In the genomic region with DNA sequence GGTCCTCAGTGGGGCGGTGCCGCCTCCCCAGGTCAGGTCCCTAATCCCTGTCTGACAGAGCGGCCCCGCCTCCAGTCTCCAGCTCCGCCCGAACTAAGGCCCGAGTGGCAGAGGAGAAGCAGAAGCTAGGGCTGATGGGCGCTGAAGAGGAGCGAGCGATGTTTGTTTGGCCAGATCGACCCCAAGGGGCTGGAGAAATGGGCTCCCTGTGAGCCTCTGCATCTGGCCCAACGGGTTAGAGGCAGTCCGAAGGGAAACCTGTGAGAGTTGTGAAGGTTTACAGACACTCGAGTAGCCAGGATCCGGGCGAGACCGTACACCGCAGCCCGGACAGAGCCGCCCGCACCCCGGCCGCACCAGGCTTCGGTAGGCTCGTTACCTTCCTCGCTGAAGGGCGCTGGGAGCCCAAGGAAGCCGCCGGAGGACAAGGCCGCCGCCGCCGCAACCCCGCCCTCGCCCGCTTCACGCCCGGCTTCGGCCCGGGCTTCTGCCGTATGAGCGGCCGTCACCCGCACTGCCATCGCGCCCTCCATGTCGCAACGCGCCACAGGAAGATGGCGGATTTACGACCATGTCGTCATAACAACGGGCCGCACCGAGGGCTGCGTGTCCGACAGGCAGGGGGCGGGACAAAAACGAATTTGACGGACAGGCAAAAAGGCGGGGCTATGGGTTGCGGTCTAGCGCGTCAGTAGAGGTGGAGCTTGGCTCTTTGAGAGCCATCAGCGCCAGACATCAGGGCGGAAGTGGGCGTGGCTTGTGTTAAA, we compare ENCODE assay signal across 8 mouse cellular contexts. TPM values are rescaled to one million over a fixed set of nuclear protein-coding genes. Genes with fewer than 3 reads are reported as not detected.
DNase-seq lines count a peak whose midpoint lies in the region; ATAC-seq and TF ChIP-seq lines count a peak whose summit lies in the region.

No protein-coding gene starts in this region.

- peak overlapping the region; percentile 80 for H3ac ChIP-seq in C2C12 (ENCODE audit: control insufficient read depth, insufficient read length, low read depth)

- TF ChIP-seq POLR2A in brain, embryonic 14.5 days (IDR thresholded peaks at IDR 0.05; ENCODE audit: borderline replicate concordance, extremely low read depth, insufficient read depth, insufficient read length, poor library complexity, severe bottlenecking): peak; percentile 97

- peak overlapping the region; percentile 88 for H3K9ac ChIP-seq in heart, embryonic 12.5 days
- peak overlapping the region; percentile 87 for H3K9ac ChIP-seq in kidney, postnatal 0 days (ENCODE audit: low read depth, low read length)
- H3K9ac ChIP-seq in liver, embryonic 11.5 days (ENCODE audit: low read depth, low read length): peak overlapping the region; percentile 98
- H3K9ac ChIP-seq in stomach, embryonic 14.5 days (replicated peaks; ENCODE audit: low read depth, low read length): peak overlapping the region; percentile 95

- H3K9me3 ChIP-seq in erythroblast, embryonic 14.5 days (ENCODE audit: control insufficient read depth, low read length): no peaks in the 10 kb centered on the region
- H3K9me3 ChIP-seq in heart, embryonic 12.5 days (replicated peaks): no peaks in the 10 kb centered on the region
- no peaks in the 10 kb centered on the region for H3K9me3 ChIP-seq in kidney, postnatal 0 days (replicated peaks; ENCODE audit: low read length)
- H3K9me3 ChIP-seq in liver, embryonic 11.5 days (ENCODE audit: control insufficient read depth, low read length): no peaks in the 10 kb centered on the region
- no peaks in the 10 kb centered on the region for H3K9me3 ChIP-seq in stomach, embryonic 14.5 days (ENCODE audit: control insufficient read depth, low read depth, low read length)

- ATAC-seq in heart, embryonic 12.5 days (ENCODE audit: insufficient number of reproducible peaks, low FRiP score): peak; percentile 94
- ATAC-seq in kidney, postnatal 0 days (replicated peaks; ENCODE audit: low FRiP score, low read depth): peak; percentile 93
- ATAC-seq in liver, embryonic 11.5 days (replicated peaks; ENCODE audit: low FRiP score): peak; percentile 94
- ATAC-seq in stomach, embryonic 14.5 days (ENCODE audit: insufficient number of reproducible peaks, insufficient read depth, low FRiP score, low read depth): peak; percentile 95

- peaks cover 19% of the 10 kb centered on the region for H3K79me3 ChIP-seq in C2C12 (ENCODE audit: low read depth)

- TF ChIP-seq CTCF in C2C12 (IDR thresholded peaks at IDR 0.05; ENCODE audit: control insufficient read depth, insufficient read depth, insufficient read length): no peak
- TF ChIP-seq CTCF in brain, embryonic 14.5 days (IDR thresholded peaks at IDR 0.05; ENCODE audit: borderline replicate concordance, extremely low read depth, insufficient read depth, insufficient read length): no peak
- peak; percentile 48; the same call in 1 of the 2 replicates for TF ChIP-seq CTCF in kidney, postnatal 0 days (IDR thresholded peaks at IDR 0.05; ENCODE audit: low read depth)

- peaks cover 54% of the 10 kb centered on the region for H3K4me1 ChIP-seq in erythroblast, embryonic 14.5 days (ENCODE audit: control insufficient read depth)
- H3K4me1 ChIP-seq in heart, embryonic 12.5 days (replicated peaks): peaks cover 13% of the 10 kb centered on the region
- 0 out of 2 replicates have a peak, but pooled peaks cover 8% of the 10 kb centered on the region for H3K4me1 ChIP-seq in kidney, postnatal 0 days (replicated peaks; ENCODE audit: insufficient read depth, low read length)
- peaks cover 11% of the 10 kb centered on the region for H3K4me1 ChIP-seq in liver, embryonic 11.5 days (replicated peaks; ENCODE audit: control insufficient read depth, insufficient read depth, low read length)
- H3K4me1 ChIP-seq in stomach, embryonic 14.5 days (ENCODE audit: control insufficient read depth, insufficient read depth, low read length): peaks cover 10% of the 10 kb centered on the region; the same call in 1 of the 2 replicates

- peak overlapping the region; percentile 76 for H3K4me2 ChIP-seq in heart, embryonic 12.5 days
- H3K4me2 ChIP-seq in kidney, postnatal 0 days (ENCODE audit: low read length): peak overlapping the region; percentile 69
- peak overlapping the region; percentile 90 for H3K4me2 ChIP-seq in liver, embryonic 11.5 days
- H3K4me2 ChIP-seq in stomach, embryonic 14.5 days (replicated peaks; ENCODE audit: low read depth, low read length): peak overlapping the region; percentile 73

- DNase-seq in brain, embryonic 14.5 days (ENCODE audit: low read depth): peak; percentile 100
- DNase-seq in kidney, postnatal 0 days (ENCODE audit: low spot score): peak; percentile 100
- peak; percentile 98 for DNase-seq in liver, embryonic 11.5 days (ENCODE audit: low spot score)
- DNase-seq in naive thymus-derived CD4-positive, alpha-beta T cell, adult 2 months (ENCODE audit: low read depth): peak; percentile 99

- H3K27ac ChIP-seq in heart, embryonic 12.5 days (ENCODE audit: poor library complexity, severe bottlenecking): peak overlapping the region; percentile 96
- H3K27ac ChIP-seq in kidney, postnatal 0 days: peak overlapping the region; percentile 99
- H3K27ac ChIP-seq in liver, embryonic 11.5 days (ENCODE audit: low read depth, low read length): peak overlapping the region; percentile 99
- peak overlapping the region; percentile 98 for H3K27ac ChIP-seq in stomach, embryonic 14.5 days (ENCODE audit: low read length)

- H3K36me3 ChIP-seq in C2C12 (ENCODE audit: control insufficient read depth, insufficient read depth): peaks cover 14% of the 10 kb centered on the region
- H3K36me3 ChIP-seq in erythroblast, embryonic 14.5 days (ENCODE audit: control insufficient read depth): peaks cover 65% of the 10 kb centered on the region
- peaks cover 16% of the 10 kb centered on the region for H3K36me3 ChIP-seq in heart, embryonic 12.5 days
- H3K36me3 ChIP-seq in kidney, postnatal 0 days (ENCODE audit: insufficient read depth, low read length): peaks cover 2% of the 10 kb centered on the region; the same call in 1 of the 2 replicates
- peaks cover 11% of the 10 kb centered on the region for H3K36me3 ChIP-seq in liver, embryonic 11.5 days (ENCODE audit: control insufficient read depth, insufficient read depth, low read length)
- peaks cover 14% of the 10 kb centered on the region for H3K36me3 ChIP-seq in stomach, embryonic 14.5 days (ENCODE audit: control insufficient read depth, insufficient read depth, low read length)

- no peaks in the 10 kb centered on the region for H3K27me3 ChIP-seq in C2C12 (ENCODE audit: control insufficient read depth, insufficient read depth, insufficient read length)
- no peaks in the 10 kb centered on the region for H3K27me3 ChIP-seq in erythroblast, embryonic 14.5 days (ENCODE audit: control insufficient read depth)
- no peaks in the 10 kb centered on the region for H3K27me3 ChIP-seq in heart, embryonic 12.5 days (replicated peaks)
- H3K27me3 ChIP-seq in kidney, postnatal 0 days (ENCODE audit: insufficient read depth, low read length): no peaks in the 10 kb centered on the region
- H3K27me3 ChIP-seq in liver, embryonic 11.5 days (replicated peaks; ENCODE audit: control insufficient read depth, insufficient read depth, low read length): no peaks in the 10 kb centered on the region
- no peaks in the 10 kb centered on the region for H3K27me3 ChIP-seq in stomach, embryonic 14.5 days (ENCODE audit: control insufficient read depth, insufficient read depth, low read length)

- H3K4me3 ChIP-seq in C2C12 (ENCODE audit: insufficient read depth, poor library complexity, severe bottlenecking): peak overlapping the region; percentile 79
- peak overlapping the region; percentile 78 for H3K4me3 ChIP-seq in erythroblast, embryonic 14.5 days (replicated peaks)
- peak overlapping the region; percentile 79 for H3K4me3 ChIP-seq in heart, embryonic 12.5 days
- H3K4me3 ChIP-seq in kidney, postnatal 0 days (replicated peaks; ENCODE audit: low read depth, low read length): peak overlapping the region; percentile 89
- H3K4me3 ChIP-seq in liver, embryonic 11.5 days (ENCODE audit: low read depth, low read length): peak overlapping the region; percentile 86
- peak overlapping the region; percentile 77 for H3K4me3 ChIP-seq in stomach, embryonic 14.5 days (ENCODE audit: low read depth, low read length)

- H3K79me2 ChIP-seq in C2C12 (ENCODE audit: control insufficient read depth, insufficient read depth): peaks cover 43% of the 10 kb centered on the region

- whole genome bisulfite sequencing in heart, embryonic 12.5 days: under 1% methylated on average over 67 of the region's 67 CpGs
- WGBS in kidney, postnatal 0 days: under 1% methylated on average over 63 of the region's 67 CpGs
- under 1% methylated on average over 67 of the region's 67 CpGs for WGBS in liver, embryonic 11.5 days
- WGBS in stomach, embryonic 14.5 days: under 1% methylated on average over 61 of the region's 67 CpGs

RNA-seq across cellular contexts. Expression of gene Dnase1l2, which starts 12.0 kb away (rescaled TPM):
- 0.68 TPM for polyA plus RNA-seq in C2C12 (2012; fragmentation: generic; extraction: Trizol)
- 27.1 and 34.3 TPM in 2 replicates for polyA plus RNA-seq in brain, embryonic 14.5 days (2012; rRNA removed)
- polyA plus RNA-seq in erythroblast, embryonic 14.5 days (2012): 0.15 TPM in 1 of 2 replicates, not detected in the other
- polyA plus RNA-seq in heart, embryonic 12.5 days (2016; fragmentation: Nextera tagmentation; extraction: Ambion mirVana): 2.3 and 2.4 TPM in 2 replicates
- polyA plus RNA-seq in kidney, postnatal 0 days (2015; fragmentation: Nextera tagmentation; extraction: Ambion mirVana): 3.8 and 4.1 TPM in 2 replicates
- polyA plus RNA-seq in liver, embryonic 11.5 days (2014; fragmentation: Nextera tagmentation; extraction: Ambion mirVana): 1.1 and 1.3 TPM in 2 replicates
- polyA plus RNA-seq in stomach, embryonic 14.5 days (2014; fragmentation: Nextera tagmentation; extraction: Ambion mirVana): 2.6 and 3.1 TPM in 2 replicates

RNA-seq across cellular contexts. Expression of gene E4f1, which starts 15.2 kb away (rescaled TPM):
- 13.1 TPM for polyA plus RNA-seq in C2C12 (2012; fragmentation: generic; extraction: Trizol)
- 89.5 and 99.5 TPM in 2 replicates for polyA plus RNA-seq in brain, embryonic 14.5 days (2012; rRNA removed)
- 6.2 and 7.3 TPM in 2 replicates for polyA plus RNA-seq in erythroblast, embryonic 14.5 days (2012)
- 22.2 and 22.5 TPM in 2 replicates for polyA plus RNA-seq in heart, embryonic 12.5 days (2016; fragmentation: Nextera tagmentation; extraction: Ambion mirVana)
- polyA plus RNA-seq in kidney, postnatal 0 days (2015; fragmentation: Nextera tagmentation; extraction: Ambion mirVana): 9.8 and 12.0 TPM in 2 replicates
- polyA plus RNA-seq in liver, embryonic 11.5 days (2014; fragmentation: Nextera tagmentation; extraction: Ambion mirVana): 20.0 and 23.5 TPM in 2 replicates
- polyA plus RNA-seq in stomach, embryonic 14.5 days (2014; fragmentation: Nextera tagmentation; extraction: Ambion mirVana): 25.1 and 28.5 TPM in 2 replicates

RNA-seq across cellular contexts. Expression of gene Pgp, which starts 15.3 kb away (rescaled TPM):
- polyA plus RNA-seq in C2C12 (2012; fragmentation: generic; extraction: Trizol): 56.7 TPM
- 49.6 and 52.2 TPM in 2 replicates for polyA plus RNA-seq in brain, embryonic 14.5 days (2012; rRNA removed)
- 13.0 and 15.1 TPM in 2 replicates for polyA plus RNA-seq in erythroblast, embryonic 14.5 days (2012)
- polyA plus RNA-seq in heart, embryonic 12.5 days (2016; fragmentation: Nextera tagmentation; extraction: Ambion mirVana): 71.9 and 73.7 TPM in 2 replicates
- polyA plus RNA-seq in kidney, postnatal 0 days (2015; fragmentation: Nextera tagmentation; extraction: Ambion mirVana): 61.7 and 64.0 TPM in 2 replicates
- polyA plus RNA-seq in liver, embryonic 11.5 days (2014; fragmentation: Nextera tagmentation; extraction: Ambion mirVana): 119 and 123 TPM in 2 replicates
- polyA plus RNA-seq in stomach, embryonic 14.5 days (2014; fragmentation: Nextera tagmentation; extraction: Ambion mirVana): 51.7 and 57.0 TPM in 2 replicates

RNA-seq across cellular contexts. Expression of gene Bricd5, which starts 18.7 kb away (rescaled TPM):
- polyA plus RNA-seq in C2C12 (2012; fragmentation: generic; extraction: Trizol): 0.06 TPM
- polyA plus RNA-seq in brain, embryonic 14.5 days (2012; rRNA removed): 0.48 and 0.77 TPM in 2 replicates
- not detected in 2 replicates for polyA plus RNA-seq in erythroblast, embryonic 14.5 days (2012)
- not detected in 2 replicates for polyA plus RNA-seq in heart, embryonic 12.5 days (2016; fragmentation: Nextera tagmentation; extraction: Ambion mirVana)
- polyA plus RNA-seq in kidney, postnatal 0 days (2015; fragmentation: Nextera tagmentation; extraction: Ambion mirVana): 1.2 and 1.6 TPM in 2 replicates
- 0.25 and 0.26 TPM in 2 replicates for polyA plus RNA-seq in liver, embryonic 11.5 days (2014; fragmentation: Nextera tagmentation; extraction: Ambion mirVana)
- polyA plus RNA-seq in stomach, embryonic 14.5 days (2014; fragmentation: Nextera tagmentation; extraction: Ambion mirVana): 0.56 TPM in 1 of 2 replicates, not detected in the other

RNA-seq across cellular contexts. Expression of gene Mlst8, which starts 23.9 kb away (rescaled TPM):
- 23.1 TPM for polyA plus RNA-seq in C2C12 (2012; fragmentation: generic; extraction: Trizol)
- 47.1 and 53.7 TPM in 2 replicates for polyA plus RNA-seq in brain, embryonic 14.5 days (2012; rRNA removed)
- 1.4 and 1.7 TPM in 2 replicates for polyA plus RNA-seq in erythroblast, embryonic 14.5 days (2012)
- polyA plus RNA-seq in heart, embryonic 12.5 days (2016; fragmentation: Nextera tagmentation; extraction: Ambion mirVana): 17.8 and 20.5 TPM in 2 replicates
- 24.1 and 24.2 TPM in 2 replicates for polyA plus RNA-seq in kidney, postnatal 0 days (2015; fragmentation: Nextera tagmentation; extraction: Ambion mirVana)
- 22.3 TPM in 2 replicates for polyA plus RNA-seq in liver, embryonic 11.5 days (2014; fragmentation: Nextera tagmentation; extraction: Ambion mirVana)
- 39.7 and 46.2 TPM in 2 replicates for polyA plus RNA-seq in stomach, embryonic 14.5 days (2014; fragmentation: Nextera tagmentation; extraction: Ambion mirVana)

Comparison
In these comparisons a context has a peak if more than half of its experiments do, and no peak if none do; other contexts are left out.
1. Peak in every context shown above with its lines: DNase-seq, ATAC-seq, H3K4me3 ChIP-seq and H3K27ac ChIP-seq.